Mouse (Mus musculus) embryonic facial prominence, embryonic 14.5 days (tissue): ENCODE results near the gene Psmd14. TPM values are rescaled to one million over a fixed set of nuclear protein-coding genes. Genes with fewer than 3 reads are reported as not detected.

Experiments
- ATAC-seq: fragments of 200-750 bp; cut with Nextera tagmentation; 2 replicates; pipeline ENCODE4 v1.8.0; 2017; ENCODE audit warnings: low read depth, moderate number of reproducible peaks, moderate TSS enrichment
- DNase-seq: peaks from one replicate; pipeline ENCODE4 v3.0.0-alpha.2; 2015; ENCODE audit warnings: low spot score
- H3K27ac ChIP-seq: fragments of 300-500 bp; sonication (generic); replicated peaks from 2 replicates; pipeline ENCODE4 v1.5.1; 2014; ENCODE audit warnings: low read depth, mild to moderate bottlenecking, low read length, moderate library complexity
- H3K27me3 ChIP-seq: fragments of 300-500 bp; sonication (generic); replicated peaks from 2 replicates; pipeline ENCODE4 v1.6.1; 2014; ENCODE audit warnings: low read length; ENCODE audit not compliant: control insufficient read depth, insufficient read depth
- H3K36me3 ChIP-seq: fragments of 300-500 bp; sonication (generic); 2 replicates; pipeline ENCODE4 v1.6.1; 2014; ENCODE audit warnings: low read length, mixed read lengths; ENCODE audit not compliant: control insufficient read depth, insufficient read depth
- H3K4me1 ChIP-seq: fragments of 300-500 bp; sonication (generic); 2 replicates; pipeline ENCODE4 v1.6.1; 2014; ENCODE audit warnings: antibody characterized with exemption, low read length; ENCODE audit not compliant: control insufficient read depth, insufficient read depth
- H3K4me2 ChIP-seq: fragments of 300-500 bp; sonication (generic); 2 replicates; pipeline ENCODE4 v1.6.1; 2014; ENCODE audit warnings: low read depth, mild to moderate bottlenecking, low read length, moderate library complexity, mixed read lengths
- H3K4me3 ChIP-seq: fragments of 300-500 bp; sonication (generic); 2 replicates; pipeline ENCODE4 v1.5.1; 2014; ENCODE audit warnings: low read depth, mild to moderate bottlenecking, low read length
- H3K9ac ChIP-seq: fragments of 300-500 bp; sonication (generic); 2 replicates; pipeline ENCODE4 v1.6.1; 2014; ENCODE audit warnings: low read depth, mild to moderate bottlenecking, low read length, moderate library complexity, mixed read lengths
- H3K9me3 ChIP-seq: fragments of 300-500 bp; sonication (generic); 2 replicates; pipeline ENCODE4 v1.6.1; 2016; ENCODE audit warnings: low read length; ENCODE audit not compliant: control insufficient read depth
- WGBS: fragments of 180-500 bp; shearing (Covaris S2); extraction: QIAGEN DNeasy Blood & Tissue Kit; methylation state at CpG from one replicate; pipeline ENCODE4 v1.1.7; 2014; 5-methylcytosine and 5-hydroxymethylcytosine counted together
- polyA plus RNA-seq: library from polyadenylated mRNA; unstranded; fragments of >200 nt; fragmentation: Nextera tagmentation; extraction: Ambion mirVana; gene quantifications from 2 replicates; pipeline ENCODE4 v1.2.1, GENCODE M21; 2014

Psmd14 gene
- polyA plus RNA-seq, 1 experiment from 2014 or later: 167 TPM

DNA sequence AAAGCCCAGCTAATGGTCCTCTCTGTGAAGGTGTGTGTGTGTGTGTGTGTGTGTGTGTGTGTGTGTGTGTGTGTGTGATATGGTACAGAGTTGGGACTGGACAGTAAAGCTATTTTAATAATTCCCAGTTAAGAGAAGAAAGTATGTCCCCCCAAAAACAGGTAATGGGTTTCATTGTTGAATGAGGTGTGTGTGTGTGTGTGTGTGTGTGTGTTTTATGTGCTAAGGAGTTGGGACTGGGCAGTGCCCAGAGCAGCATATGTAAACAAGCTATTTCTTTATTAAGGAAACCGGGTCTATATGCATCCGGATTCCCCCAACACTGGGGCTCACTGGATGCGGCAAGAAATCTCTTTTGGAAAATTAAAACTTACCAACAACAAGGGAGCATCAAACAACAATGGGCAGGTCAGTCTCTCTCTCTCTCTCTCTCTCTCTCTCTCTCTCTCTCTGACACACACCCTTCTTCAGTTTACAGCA is 94.9 kb downstream of the Psmd14 start:
- ATAC-seq (no peak), DNase-seq (no peak)
- WGBS: 3% methylated on average over 3 of the region's 3 CpGs
- Histone ChIP-seq H3K4me1 (peaks cover 6% of the 10 kb centered on the region; the same call in 1 of the 2 replicates), H3K36me3 (no peaks in the 10 kb centered on the region), H3K27me3 (peaks cover 88% of the 10 kb centered on the region), H3K9ac (no peak overlapping the region), H3K4me2 (no peak overlapping the region), H3K9me3 (no peaks in the 10 kb centered on the region), H3K4me3 (no peak overlapping the region), H3K27ac (no peak overlapping the region)

DNA sequence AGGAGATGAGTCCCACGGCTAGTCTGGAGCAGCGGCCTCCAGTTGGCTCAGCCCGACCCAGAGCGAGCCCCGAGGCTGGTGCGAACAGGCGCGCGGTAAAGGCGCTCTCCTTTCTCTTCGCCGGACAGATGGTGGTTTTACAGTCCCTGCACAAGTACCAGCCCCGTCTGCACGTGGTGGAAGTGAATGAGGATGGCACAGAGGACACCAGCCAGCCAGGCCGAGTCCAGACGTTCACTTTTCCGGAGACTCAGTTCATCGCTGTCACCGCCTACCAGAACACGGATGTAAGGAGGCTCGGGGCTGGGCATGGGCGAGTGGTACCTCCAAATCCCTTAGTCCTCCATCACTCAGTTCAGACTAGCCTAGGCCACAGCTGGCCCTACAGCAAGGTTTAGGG is 95.7 kb downstream of the Psmd14 start:
- Histone ChIP-seq H3K4me2 (peak overlapping the region; percentile 32; the same call in 1 of the 2 replicates), H3K4me1 (peaks cover 6% of the 10 kb centered on the region; the same call in 1 of the 2 replicates), H3K36me3 (no peaks in the 10 kb centered on the region), H3K27me3 (peaks cover 88% of the 10 kb centered on the region), H3K27ac (no peak overlapping the region), H3K4me3 (peak overlapping the region; percentile 20), H3K9me3 (no peaks in the 10 kb centered on the region), H3K9ac (no peak overlapping the region)
- DNase-seq (peak; percentile 24), ATAC-seq (no peak)
- 1% methylated on average over 20 of the region's 22 CpGs for WGBS

DNA sequence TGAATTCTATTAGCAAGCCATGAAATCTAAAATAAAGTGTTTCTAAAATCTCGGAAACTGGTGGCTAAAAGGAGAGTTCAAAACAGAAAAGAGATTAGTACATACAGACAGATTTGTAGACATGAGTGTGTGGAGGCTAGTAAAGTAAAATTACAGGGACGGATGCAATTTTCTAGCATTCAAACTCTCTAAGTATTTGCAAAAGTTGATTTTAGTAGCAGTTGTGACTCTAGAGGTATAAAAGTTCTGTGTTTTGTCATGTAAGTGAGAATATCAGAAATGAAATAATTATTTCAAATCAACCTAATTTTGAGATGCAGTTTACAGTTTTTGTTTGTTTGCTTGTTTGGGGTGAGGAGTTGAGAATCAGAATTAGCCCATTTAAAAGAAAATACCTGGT is 96.3 kb downstream of the Psmd14 start:
- 19% methylated on average over 2 of the region's 2 CpGs for WGBS
- ATAC-seq (no peak), DNase-seq (no peak)
- Histone ChIP-seq H3K4me1 (peaks cover 6% of the 10 kb centered on the region; the same call in 1 of the 2 replicates), H3K27me3 (peaks cover 88% of the 10 kb centered on the region), H3K9me3 (no peaks in the 10 kb centered on the region), H3K9ac (no peak overlapping the region), H3K4me2 (no peak overlapping the region), H3K36me3 (no peaks in the 10 kb centered on the region), H3K4me3 (no peak overlapping the region), H3K27ac (no peak overlapping the region)

DNA sequence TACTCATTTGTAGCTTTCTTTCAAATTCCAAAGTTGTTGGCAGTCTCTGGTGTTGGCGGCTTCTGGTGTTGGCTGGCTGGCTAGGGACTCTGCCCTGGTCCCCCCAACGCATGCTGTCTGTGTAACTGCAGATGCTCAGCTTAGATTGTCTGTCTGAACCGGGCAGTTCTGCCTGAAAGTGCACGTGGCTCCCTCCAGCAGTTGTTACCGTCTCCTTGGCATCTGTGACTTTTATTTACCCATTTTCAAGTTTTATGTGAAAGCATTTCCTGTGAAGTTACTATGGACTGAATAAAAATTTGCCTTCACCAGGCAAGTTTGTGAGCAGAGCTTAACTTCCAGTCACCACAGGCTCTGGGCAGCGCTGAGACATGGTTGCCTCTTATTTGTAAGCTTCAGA is 97.3 kb downstream of the Psmd14 start:
- Histone ChIP-seq H3K9me3 (no peaks in the 10 kb centered on the region), H3K4me3 (no peak overlapping the region), H3K9ac (no peak overlapping the region), H3K36me3 (no peaks in the 10 kb centered on the region), H3K4me1 (peaks cover 2% of the 10 kb centered on the region; the same call in 1 of the 2 replicates), H3K4me2 (no peak overlapping the region), H3K27me3 (peaks cover 88% of the 10 kb centered on the region), H3K27ac (no peak overlapping the region)
- 3% methylated on average over 6 of the region's 6 CpGs for WGBS
- ATAC-seq: no peak
- peak; percentile 12 for DNase-seq

DNA sequence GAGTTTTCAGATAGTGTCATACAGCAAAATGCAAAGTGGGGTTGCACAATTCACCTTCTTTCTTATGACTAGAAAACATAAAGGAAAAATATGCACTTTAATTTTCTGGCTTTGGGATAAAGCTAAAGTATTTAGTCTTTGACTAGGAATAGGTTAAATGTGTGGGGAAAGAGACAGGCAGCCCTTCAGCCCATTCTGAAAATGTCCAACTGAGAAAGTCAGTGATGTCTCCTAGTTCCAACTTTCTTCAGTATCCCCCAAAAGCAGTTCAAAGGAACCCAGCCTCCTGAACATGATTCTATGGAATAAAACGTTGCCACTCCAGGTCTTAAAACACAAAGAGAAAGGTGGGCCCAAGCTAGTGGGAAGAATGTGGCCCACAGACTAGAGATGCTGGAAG is 97.9 kb downstream of the Psmd14 start:
- no peak overlapping the region for H3K9ac ChIP-seq
- H3K4me2 ChIP-seq: no peak overlapping the region
- no peak for DNase-seq
- no peak overlapping the region for H3K27ac ChIP-seq
- no peak overlapping the region for H3K4me3 ChIP-seq
- ATAC-seq: no peak
- peaks cover 88% of the 10 kb centered on the region for H3K27me3 ChIP-seq
- no peaks in the 10 kb centered on the region for H3K4me1 ChIP-seq
- H3K36me3 ChIP-seq: no peaks in the 10 kb centered on the region
- WGBS: 5% methylated on average over 1 of the region's 1 CpGs
- no peaks in the 10 kb centered on the region for H3K9me3 ChIP-seq

DNA sequence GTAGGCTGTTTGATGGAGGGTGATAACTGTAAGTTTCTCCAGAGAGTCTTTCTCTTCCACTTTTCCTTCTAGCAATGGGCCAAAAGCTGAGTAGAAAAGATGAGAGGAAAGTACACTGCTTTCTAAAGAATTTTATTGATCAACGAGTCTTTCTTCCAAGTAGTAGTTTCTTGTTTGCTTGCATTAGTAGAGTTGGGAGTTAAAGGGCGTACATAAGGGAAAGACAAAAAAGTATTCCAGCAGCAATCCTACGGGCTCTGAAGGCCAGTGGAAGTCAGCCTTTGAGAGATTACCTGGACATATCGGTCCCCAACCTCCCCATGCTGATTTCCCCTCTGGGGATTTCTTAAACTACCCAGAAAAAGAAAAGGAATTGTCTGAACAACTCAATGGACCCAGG is 99.3 kb downstream of the Psmd14 start:
- DNase-seq (no peak), ATAC-seq (no peak)
- Histone ChIP-seq H3K36me3 (no peaks in the 10 kb centered on the region), H3K27me3 (peaks cover 83% of the 10 kb centered on the region), H3K4me2 (no peak overlapping the region), H3K9ac (no peak overlapping the region), H3K27ac (no peak overlapping the region), H3K4me3 (no peak overlapping the region), H3K9me3 (no peaks in the 10 kb centered on the region), H3K4me1 (peaks cover 3% of the 10 kb centered on the region; the same call in 1 of the 2 replicates)
- 36% methylated on average over 4 of the region's 4 CpGs for WGBS

DNA sequence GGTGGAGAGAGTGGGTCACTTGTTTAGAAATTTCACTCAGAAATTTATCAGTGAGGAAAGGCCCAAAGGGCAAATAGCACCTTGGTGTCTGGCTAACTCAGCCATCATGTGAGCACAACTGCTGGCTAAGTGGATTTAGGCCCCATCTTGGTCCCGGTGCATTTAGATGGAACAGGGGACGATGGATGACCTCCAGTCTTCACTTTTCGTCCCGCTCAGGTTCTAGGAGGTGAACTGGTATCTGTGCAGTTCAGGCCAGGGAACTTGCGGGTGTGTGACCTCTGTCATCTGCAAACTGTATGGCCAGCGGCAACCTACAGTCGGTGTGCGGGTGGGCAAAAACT is 99.6 kb downstream of the Psmd14 start:
- Histone ChIP-seq H3K9ac (0 out of 2 replicates have a peak overlapping the region, but pooled peaks have one; percentile 63), H3K4me3 (peak overlapping the region; percentile 46), H3K36me3 (no peaks in the 10 kb centered on the region), H3K4me2 (peak overlapping the region; percentile 76), H3K27ac (no peak overlapping the region), H3K4me1 (peaks cover 6% of the 10 kb centered on the region; the same call in 1 of the 2 replicates), H3K27me3 (peaks cover 84% of the 10 kb centered on the region), H3K9me3 (no peaks in the 10 kb centered on the region)
- no peak for ATAC-seq
- 18% methylated on average over 8 of the region's 8 CpGs for WGBS
- DNase-seq: no peak

DNA sequence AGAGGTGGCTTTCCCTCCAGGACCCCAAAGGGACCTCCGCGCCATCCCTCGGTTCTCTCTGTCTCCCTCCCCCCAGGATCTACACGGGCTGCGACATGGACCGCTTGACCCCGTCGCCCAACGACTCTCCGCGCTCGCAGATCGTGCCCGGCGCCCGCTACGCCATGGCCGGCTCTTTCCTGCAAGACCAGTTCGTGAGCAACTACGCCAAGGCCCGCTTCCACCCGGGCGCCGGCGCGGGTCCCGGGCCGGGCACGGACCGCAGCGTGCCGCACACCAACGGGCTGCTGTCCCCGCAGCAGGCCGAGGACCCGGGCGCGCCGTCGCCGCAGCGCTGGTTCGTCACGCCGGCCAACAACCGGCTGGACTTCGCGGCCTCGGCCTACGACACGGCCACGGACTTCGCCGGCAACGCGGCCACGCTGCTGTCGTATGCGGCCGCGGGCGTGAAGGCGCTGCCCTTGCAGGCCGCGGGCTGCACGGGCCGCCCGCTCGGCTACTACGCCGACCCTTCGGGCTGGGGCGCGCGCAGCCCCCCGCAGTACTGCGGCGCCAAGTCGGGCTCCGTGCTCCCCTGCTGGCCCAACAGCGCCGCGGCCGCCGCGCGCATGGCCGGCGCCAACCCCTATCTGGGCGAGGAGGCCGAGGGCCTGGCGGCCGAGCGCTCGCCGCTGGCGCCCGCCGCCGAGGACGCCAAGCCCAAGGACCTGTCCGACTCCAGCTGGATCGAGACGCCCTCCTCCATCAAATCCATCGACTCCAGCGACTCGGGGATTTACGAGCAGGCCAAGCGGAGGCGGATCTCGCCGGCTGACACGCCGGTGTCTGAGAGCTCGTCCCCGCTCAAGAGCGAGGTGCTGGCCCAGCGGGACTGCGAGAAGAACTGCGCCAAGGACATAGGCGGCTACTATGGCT is 100.3 kb downstream of the Psmd14 start:
- ATAC-seq (peak; percentile 84), DNase-seq (peak; percentile 56)

More for the DNA sequence above, 100.3 kb downstream of the Psmd14 start:
- H3K9me3 ChIP-seq: no peaks in the 10 kb centered on the region
- peak overlapping the region; percentile 63 for H3K9ac ChIP-seq
- H3K4me1 ChIP-seq: peaks cover 6% of the 10 kb centered on the region; the same call in 1 of the 2 replicates
- peak overlapping the region; percentile 76 for H3K4me2 ChIP-seq
- peaks cover 87% of the 10 kb centered on the region for H3K27me3 ChIP-seq
- no peaks in the 10 kb centered on the region for H3K36me3 ChIP-seq
- WGBS: 1% methylated on average over 26 of the region's 121 CpGs
- H3K27ac ChIP-seq: no peak overlapping the region
- peak overlapping the region; percentile 46 for H3K4me3 ChIP-seq
